Mouse (Mus musculus): ENCODE results near the gene St3gal6. TPM values are rescaled to one million over a fixed set of nuclear protein-coding genes. Genes with fewer than 3 reads are reported as not detected.
A peak's percentile ranks its signal among the peaks of the same experiment; 100 is the strongest.

The St3gal6 gene
- polyA plus RNA-seq, 1 experiment from 2014 or later = 16.0 TPM

DNA sequence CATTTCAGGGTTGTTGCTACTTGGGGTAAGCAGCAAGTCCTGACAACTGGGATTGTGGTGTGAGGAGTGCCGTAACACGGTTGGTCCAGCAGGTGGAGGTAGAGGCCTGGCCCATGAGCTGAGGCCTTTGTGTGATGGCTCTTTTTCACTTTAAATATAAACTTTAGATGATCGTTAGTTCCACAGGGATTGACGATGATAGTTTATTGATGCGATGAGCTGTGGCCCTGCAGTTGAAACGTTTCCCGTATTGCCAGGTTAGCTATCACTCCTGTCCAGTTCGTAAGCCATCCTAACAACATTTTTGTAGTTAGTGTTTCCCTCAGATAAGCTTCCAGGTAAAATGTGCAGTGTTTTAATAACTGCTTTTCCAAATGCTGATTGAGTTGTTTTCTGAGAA lies 69.4 kb downstream of the St3gal6 start:
- no peak overlapping the region for H3K9ac ChIP-seq (ENCODE audit: low read length)
- 61% methylated on average over 8 of the region's 8 CpGs for WGBS
- H3K4me2 ChIP-seq (ENCODE audit: low read length) = no peak overlapping the region
- H3K27ac ChIP-seq (replicated peaks in 1 of 2; ENCODE audit: control insufficient read depth in 1 of 2, insufficient read depth in 1 of 2, low read depth in 2 of 2, low read length in 2 of 2) = peak overlapping the region in 1 of 2 experiments; percentile 78; a peak in 2 of 4 replicates
- H3K27me3 ChIP-seq (ENCODE audit: control insufficient read depth, insufficient read depth, low read length) = no peaks in the 10 kb centered on the region
- H3K4me1 ChIP-seq (ENCODE audit: control insufficient read depth in 2 of 2, insufficient read depth in 2 of 2, low read length in 2 of 2) = peaks cover 3 to 16% of the 10 kb centered on the region in 2 experiments
- H3K36me3 ChIP-seq (ENCODE audit: control insufficient read depth, insufficient read depth, low read length) = peaks cover 66% of the 10 kb centered on the region
- no peaks in the 10 kb centered on the region for H3K9me3 ChIP-seq (ENCODE audit: control insufficient read depth, low read length)
- no peak overlapping the region for H3K4me3 ChIP-seq (ENCODE audit: control insufficient read depth in 1 of 2, insufficient read depth in 1 of 2, low read depth in 1 of 2, low read length in 2 of 2)
- no peak for ATAC-seq (ENCODE audit: insufficient number of reproducible peaks, insufficient read depth, low FRiP score, low read depth)

DNA sequence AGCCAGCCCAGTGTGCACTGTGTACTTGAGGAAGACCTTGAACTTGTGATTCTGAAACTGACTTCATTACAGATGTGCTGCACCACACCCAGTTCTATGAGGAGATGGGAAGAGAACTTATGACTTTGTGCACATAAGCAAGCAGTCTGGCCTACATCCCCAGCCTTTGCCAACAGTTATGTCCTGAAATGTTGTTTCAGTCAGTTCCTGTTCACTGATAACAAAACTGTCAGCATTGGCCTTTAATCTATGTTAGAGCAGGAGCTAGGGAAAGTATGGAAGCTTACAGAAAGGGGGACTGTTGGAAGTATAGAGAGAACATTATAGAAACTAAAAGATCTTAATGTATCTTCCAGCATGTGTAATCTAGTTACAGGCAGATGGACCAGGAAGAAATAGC lies 70.2 kb downstream of the St3gal6 start:
- Histone ChIP-seq H3K4me1 (ENCODE audit: control insufficient read depth in 2 of 2, insufficient read depth in 2 of 2, low read length in 2 of 2) (peaks cover 3 to 16% of the 10 kb centered on the region in 2 experiments; a peak in 3 of 4 replicates), H3K9ac (ENCODE audit: low read length) (no peak overlapping the region), H3K36me3 (ENCODE audit: control insufficient read depth, insufficient read depth, low read length) (peaks cover 71% of the 10 kb centered on the region), H3K9me3 (ENCODE audit: control insufficient read depth, low read length) (no peaks in the 10 kb centered on the region), H3K4me3 (ENCODE audit: control insufficient read depth in 1 of 2, insufficient read depth in 1 of 2, low read depth in 1 of 2, low read length in 2 of 2) (no peak overlapping the region), H3K4me2 (ENCODE audit: low read length) (no peak overlapping the region), H3K27me3 (ENCODE audit: control insufficient read depth, insufficient read depth, low read length) (no peaks in the 10 kb centered on the region), H3K27ac (replicated peaks in 1 of 2; ENCODE audit: control insufficient read depth in 1 of 2, insufficient read depth in 1 of 2, low read depth in 2 of 2, low read length in 2 of 2) (peak overlapping the region; percentile 77 to 78)
- ATAC-seq (ENCODE audit: insufficient number of reproducible peaks, insufficient read depth, low FRiP score, low read depth) = no peak

DNA sequence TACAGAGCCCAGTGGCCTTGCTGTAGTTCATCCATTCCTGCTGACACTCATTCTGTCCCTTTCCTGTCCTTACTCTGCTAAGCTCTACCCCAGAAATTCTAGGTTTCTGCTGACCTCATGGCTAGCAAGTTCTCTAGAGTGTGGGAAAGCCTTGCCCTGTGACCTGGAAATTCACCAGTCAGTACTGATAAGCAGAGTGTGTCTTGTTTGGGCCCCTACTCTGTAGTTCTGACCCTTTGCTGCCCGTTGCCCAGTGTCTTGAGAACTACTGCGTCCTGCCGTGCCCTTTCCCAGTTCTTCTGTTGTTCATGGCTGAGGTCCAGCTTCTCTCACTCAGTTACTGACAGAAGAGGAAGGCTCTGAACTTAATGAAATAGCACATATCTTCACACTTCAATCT lies 70.9 kb downstream of the St3gal6 start:
- H3K9me3 ChIP-seq (ENCODE audit: control insufficient read depth, low read length) = no peaks in the 10 kb centered on the region
- peak; percentile 79 for ATAC-seq (ENCODE audit: insufficient number of reproducible peaks, insufficient read depth, low FRiP score, low read depth)
- WGBS = 25% methylated on average over 3 of the region's 3 CpGs
- no peak overlapping the region for H3K4me2 ChIP-seq (ENCODE audit: low read length)
- peak overlapping the region; percentile 12 to 78 for H3K27ac ChIP-seq (replicated peaks in 1 of 2; ENCODE audit: control insufficient read depth in 1 of 2, insufficient read depth in 1 of 2, low read depth in 2 of 2, low read length in 2 of 2)
- H3K4me1 ChIP-seq (ENCODE audit: control insufficient read depth in 2 of 2, insufficient read depth in 2 of 2, low read length in 2 of 2) = peaks cover 3 to 16% of the 10 kb centered on the region in 2 experiments; a peak in 3 of 4 replicates
- peaks cover 66% of the 10 kb centered on the region for H3K36me3 ChIP-seq (ENCODE audit: control insufficient read depth, insufficient read depth, low read length)
- no peaks in the 10 kb centered on the region for H3K27me3 ChIP-seq (ENCODE audit: control insufficient read depth, insufficient read depth, low read length)
- 0 out of 2 replicates have a peak overlapping the region, but pooled peaks have one; percentile 8 for H3K9ac ChIP-seq (ENCODE audit: low read length)
- no peak overlapping the region for H3K4me3 ChIP-seq (ENCODE audit: control insufficient read depth in 1 of 2, insufficient read depth in 1 of 2, low read depth in 1 of 2, low read length in 2 of 2)

DNA sequence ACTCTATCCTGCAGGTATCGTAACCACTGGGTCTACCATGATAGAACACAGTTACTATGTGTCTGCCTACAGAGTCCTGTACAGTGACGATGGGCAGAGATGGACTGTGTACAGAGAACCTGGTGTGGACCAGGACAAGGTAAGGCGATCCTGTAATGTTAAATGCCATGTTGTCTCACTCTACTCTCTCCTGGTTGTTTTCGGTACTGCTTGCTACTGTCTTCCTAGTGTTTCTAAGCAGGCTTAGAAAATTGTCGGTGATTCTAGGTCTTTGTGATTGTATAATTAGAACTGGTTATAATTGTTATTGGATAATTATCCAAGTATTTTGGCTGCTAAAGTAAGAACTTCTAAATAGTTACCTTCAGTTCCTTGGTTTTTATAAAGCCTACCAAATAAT lies 72.4 kb downstream of the St3gal6 start:
- H3K4me2 ChIP-seq (ENCODE audit: low read length) = no peak overlapping the region
- H3K9ac ChIP-seq (ENCODE audit: low read length) = no peak overlapping the region
- no peaks in the 10 kb centered on the region for H3K9me3 ChIP-seq (ENCODE audit: control insufficient read depth, low read length)
- H3K4me1 ChIP-seq (ENCODE audit: control insufficient read depth in 2 of 2, insufficient read depth in 2 of 2, low read length in 2 of 2) = peaks cover 3 to 16% of the 10 kb centered on the region in 2 experiments; a peak in 3 of 4 replicates
- H3K4me3 ChIP-seq (ENCODE audit: control insufficient read depth in 1 of 2, insufficient read depth in 1 of 2, low read depth in 1 of 2, low read length in 2 of 2) = no peak overlapping the region
- 92% methylated on average over 5 of the region's 5 CpGs for whole genome bisulfite sequencing
- H3K27me3 ChIP-seq (ENCODE audit: control insufficient read depth, insufficient read depth, low read length) = no peaks in the 10 kb centered on the region
- H3K36me3 ChIP-seq (ENCODE audit: control insufficient read depth, insufficient read depth, low read length) = peaks cover 71% of the 10 kb centered on the region
- peak overlapping the region in 1 of 2 experiments; percentile 37; a peak in 1 of 4 replicates for H3K27ac ChIP-seq (replicated peaks in 1 of 2; ENCODE audit: control insufficient read depth in 1 of 2, insufficient read depth in 1 of 2, low read depth in 2 of 2, low read length in 2 of 2)
- no peak for ATAC-seq (ENCODE audit: insufficient number of reproducible peaks, insufficient read depth, low FRiP score, low read depth)

DNA sequence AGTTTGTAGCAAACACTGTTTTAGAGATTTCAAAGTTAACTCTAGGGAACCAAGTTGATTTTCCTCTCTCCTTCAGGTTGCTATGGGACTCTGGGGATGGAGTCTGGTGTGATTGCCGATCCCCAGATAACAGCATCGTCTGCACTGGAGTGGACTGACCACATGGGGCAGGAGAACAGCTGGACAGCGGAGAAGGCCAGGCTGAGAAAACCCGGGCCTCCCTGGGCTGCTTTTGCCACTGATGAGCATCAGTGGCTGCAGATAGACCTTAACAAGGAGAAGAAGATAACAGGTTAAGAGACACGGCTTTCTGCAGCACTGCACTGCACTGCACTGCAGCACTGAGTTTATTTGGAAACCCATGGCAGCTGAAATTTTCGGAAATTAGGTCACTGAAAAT lies 73.4 kb downstream of the St3gal6 start:
- no peak for ATAC-seq (ENCODE audit: insufficient number of reproducible peaks, insufficient read depth, low FRiP score, low read depth)
- Histone ChIP-seq H3K27me3 (ENCODE audit: control insufficient read depth, insufficient read depth, low read length) (no peaks in the 10 kb centered on the region), H3K4me2 (ENCODE audit: low read length) (no peak overlapping the region), H3K4me3 (ENCODE audit: control insufficient read depth in 1 of 2, insufficient read depth in 1 of 2, low read depth in 1 of 2, low read length in 2 of 2) (no peak overlapping the region), H3K9ac (ENCODE audit: low read length) (no peak overlapping the region), H3K27ac (replicated peaks in 1 of 2; ENCODE audit: control insufficient read depth in 1 of 2, insufficient read depth in 1 of 2, low read depth in 2 of 2, low read length in 2 of 2) (no peak overlapping the region), H3K9me3 (ENCODE audit: control insufficient read depth, low read length) (no peaks in the 10 kb centered on the region), H3K36me3 (ENCODE audit: control insufficient read depth, insufficient read depth, low read length) (peaks cover 67% of the 10 kb centered on the region), H3K4me1 (ENCODE audit: control insufficient read depth in 2 of 2, insufficient read depth in 2 of 2, low read length in 2 of 2) (peaks cover 3 to 16% of the 10 kb centered on the region in 2 experiments; a peak in 3 of 4 replicates)
- WGBS = 40% methylated on average over 6 of the region's 6 CpGs

DNA sequence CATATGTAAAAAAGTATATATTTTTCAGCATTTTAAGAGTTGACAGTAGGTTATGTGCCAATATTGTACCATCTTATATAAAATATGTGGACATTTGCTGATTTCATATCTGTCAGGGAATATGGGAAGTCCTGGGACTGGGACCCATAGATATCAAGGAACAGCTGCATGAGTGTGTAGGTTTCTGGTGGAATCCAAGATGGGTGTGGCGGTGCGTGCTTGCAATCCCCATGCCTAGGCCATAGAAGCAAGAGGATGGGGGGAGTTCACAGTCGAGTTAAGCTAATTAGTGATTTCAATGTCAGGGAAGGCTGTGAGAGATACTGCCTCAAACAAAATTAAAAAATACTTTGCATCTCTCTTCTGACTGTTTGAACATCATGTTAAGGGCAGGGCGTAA lies 75.0 kb downstream of the St3gal6 start:
- H3K4me3 ChIP-seq (ENCODE audit: control insufficient read depth in 1 of 2, insufficient read depth in 1 of 2, low read depth in 1 of 2, low read length in 2 of 2) = no peak overlapping the region
- no peak overlapping the region for H3K9ac ChIP-seq (ENCODE audit: low read length)
- WGBS = 92% methylated on average over 4 of the region's 4 CpGs
- no peaks in the 10 kb centered on the region for H3K27me3 ChIP-seq (ENCODE audit: control insufficient read depth, insufficient read depth, low read length)
- no peak overlapping the region for H3K4me2 ChIP-seq (ENCODE audit: low read length)
- no peak for ATAC-seq (ENCODE audit: insufficient number of reproducible peaks, insufficient read depth, low FRiP score, low read depth)
- peaks cover 61% of the 10 kb centered on the region for H3K36me3 ChIP-seq (ENCODE audit: control insufficient read depth, insufficient read depth, low read length)
- H3K4me1 ChIP-seq (ENCODE audit: control insufficient read depth in 2 of 2, insufficient read depth in 2 of 2, low read length in 2 of 2) = peaks cover 3 to 13% of the 10 kb centered on the region in 2 experiments; a peak in 3 of 4 replicates
- H3K27ac ChIP-seq (replicated peaks in 1 of 2; ENCODE audit: control insufficient read depth in 1 of 2, insufficient read depth in 1 of 2, low read depth in 2 of 2, low read length in 2 of 2) = no peak overlapping the region
- H3K9me3 ChIP-seq (ENCODE audit: control insufficient read depth, low read length) = no peaks in the 10 kb centered on the region

DNA sequence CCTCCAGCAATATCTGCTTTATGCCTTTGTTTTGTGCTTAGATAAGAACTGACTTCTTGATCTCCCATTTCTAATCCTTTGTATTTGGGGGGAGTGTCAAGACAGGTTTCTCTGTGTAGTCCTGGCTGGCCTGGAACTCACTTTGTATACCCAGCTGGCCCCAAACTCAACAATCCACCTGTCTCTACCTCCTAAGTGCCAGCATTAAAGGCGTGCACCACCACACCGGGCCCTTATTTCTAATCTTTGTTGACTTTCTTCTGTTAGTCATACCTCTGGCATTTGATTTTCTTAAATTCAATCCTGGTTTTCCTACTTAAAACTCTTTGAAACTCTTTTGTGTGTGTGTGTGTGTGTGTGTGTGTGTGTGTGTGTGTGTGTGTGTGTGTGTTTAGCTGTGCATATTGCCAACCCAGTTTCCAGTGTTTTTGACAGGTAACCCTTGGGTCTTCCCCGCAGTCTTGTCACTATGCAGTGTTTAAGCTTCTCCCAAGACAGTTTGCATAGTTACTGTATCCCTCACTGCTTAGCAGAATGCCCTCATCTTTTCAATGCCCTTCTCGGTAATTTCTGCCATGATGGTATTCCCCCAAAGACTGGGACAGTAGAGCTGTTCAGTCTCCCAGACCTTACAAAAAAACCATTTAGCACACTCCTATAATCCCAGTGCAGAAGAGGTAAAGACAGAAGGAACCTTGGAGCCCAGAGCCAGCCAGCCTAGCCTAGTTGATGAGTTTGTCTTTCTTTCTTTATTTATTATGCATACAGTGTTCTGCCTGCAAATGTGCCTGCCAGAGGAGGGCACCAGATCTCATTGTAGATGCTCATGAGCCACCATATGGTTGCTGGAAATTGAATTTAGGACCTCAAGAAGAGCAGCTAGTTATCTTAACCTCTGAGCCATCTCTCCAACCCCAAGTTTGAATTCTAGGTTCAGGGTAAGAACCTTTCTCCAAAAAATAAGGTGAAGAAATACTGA lies 77.5 kb downstream of the St3gal6 start:
- ATAC-seq (ENCODE audit: insufficient number of reproducible peaks, insufficient read depth, low FRiP score, low read depth) = no peak
- Histone ChIP-seq H3K4me2 (ENCODE audit: low read length) (no peak overlapping the region), H3K9ac (ENCODE audit: low read length) (no peak overlapping the region), H3K36me3 (ENCODE audit: control insufficient read depth, insufficient read depth, low read length) (peaks cover 54% of the 10 kb centered on the region), H3K4me1 (ENCODE audit: control insufficient read depth in 2 of 2, insufficient read depth in 2 of 2, low read length in 2 of 2) (no peaks in the 10 kb centered on the region), H3K27ac (replicated peaks in 1 of 2; ENCODE audit: control insufficient read depth in 1 of 2, insufficient read depth in 1 of 2, low read depth in 2 of 2, low read length in 2 of 2) (no peak overlapping the region), H3K4me3 (ENCODE audit: control insufficient read depth in 1 of 2, insufficient read depth in 1 of 2, low read depth in 1 of 2, low read length in 2 of 2) (no peak overlapping the region), H3K9me3 (ENCODE audit: control insufficient read depth, low read length) (no peaks in the 10 kb centered on the region), H3K27me3 (ENCODE audit: control insufficient read depth, insufficient read depth, low read length) (no peaks in the 10 kb centered on the region)
- WGBS = 92% methylated on average over 4 of the region's 4 CpGs
